Mouse (Mus musculus) thymus, postnatal 10 days (tissue): Measurements from ENCODE around the gene Srpx2.

Experiments
- DNase-seq, 2 experiments: peaks; one replicate each; pipeline ENCODE4 v3.0.0; 2021; ENCODE audit warnings: low spot score in 2 of 2

The Srpx2 gene

DNA sequence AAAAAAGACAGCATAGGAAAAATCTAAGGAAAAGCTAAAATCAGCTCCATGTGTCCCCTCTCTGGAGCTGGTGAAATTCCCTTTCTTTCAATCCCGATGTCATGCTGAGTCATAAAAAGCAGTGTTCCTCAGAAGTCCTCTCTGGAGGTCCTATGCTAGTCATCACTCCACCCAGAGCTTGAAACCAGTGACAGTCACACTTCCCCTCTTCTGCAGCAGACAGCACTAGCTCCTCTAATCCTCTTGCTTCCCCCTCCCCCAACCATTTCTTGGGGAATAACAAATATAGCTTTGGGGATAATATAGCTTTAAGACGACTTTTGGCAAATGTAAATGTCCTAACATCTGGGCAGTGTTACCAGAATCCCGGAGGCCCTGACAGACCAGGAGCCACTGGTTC lies at the start of gene Srpx2:
Gene Srpx2 (plus strand): TSS at position 166 of the 400 bp plus-strand sequence.
- no peak for DNase-seq

DNA sequence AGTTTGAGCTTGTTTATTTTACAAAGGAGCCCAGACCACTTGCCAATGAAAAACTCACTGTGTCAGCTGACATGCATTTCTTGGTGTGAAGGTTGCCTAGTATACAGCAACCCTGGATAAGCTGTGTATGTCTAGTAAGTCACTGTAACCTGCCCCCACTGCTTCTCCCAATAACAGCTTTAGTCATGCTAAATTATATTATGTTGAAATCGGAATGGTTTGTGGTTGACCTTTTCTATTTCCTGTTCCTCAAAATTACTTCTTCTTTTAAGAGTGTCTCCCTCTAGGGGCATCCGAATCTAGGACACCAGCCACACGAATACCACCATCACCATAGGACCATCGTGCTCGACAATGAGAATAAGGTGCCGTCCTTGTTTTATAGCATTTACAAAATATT lies 38.5 kb upstream of the Srpx2 start:
- no peak for DNase-seq

DNA sequence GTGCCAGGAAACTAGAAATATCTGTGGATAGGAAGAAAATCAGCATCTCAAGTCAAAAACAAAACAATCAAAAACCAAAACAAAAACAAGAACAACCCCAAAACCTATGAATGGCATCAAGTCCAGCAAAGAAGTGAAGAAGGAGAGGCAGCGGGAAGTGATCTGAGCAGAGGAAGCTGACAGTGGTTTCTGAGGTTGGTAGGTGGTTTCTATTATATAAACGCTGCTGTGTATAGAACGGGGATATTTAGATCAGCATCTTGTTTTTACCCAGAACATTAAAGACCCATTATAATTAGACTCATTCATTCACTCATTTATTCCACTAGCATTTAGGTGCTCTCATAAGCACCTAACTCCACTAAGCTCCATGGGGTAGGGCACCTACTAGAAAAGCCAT lies 20.9 kb upstream of the Srpx2 start:
- DNase-seq, result no peak

DNA sequence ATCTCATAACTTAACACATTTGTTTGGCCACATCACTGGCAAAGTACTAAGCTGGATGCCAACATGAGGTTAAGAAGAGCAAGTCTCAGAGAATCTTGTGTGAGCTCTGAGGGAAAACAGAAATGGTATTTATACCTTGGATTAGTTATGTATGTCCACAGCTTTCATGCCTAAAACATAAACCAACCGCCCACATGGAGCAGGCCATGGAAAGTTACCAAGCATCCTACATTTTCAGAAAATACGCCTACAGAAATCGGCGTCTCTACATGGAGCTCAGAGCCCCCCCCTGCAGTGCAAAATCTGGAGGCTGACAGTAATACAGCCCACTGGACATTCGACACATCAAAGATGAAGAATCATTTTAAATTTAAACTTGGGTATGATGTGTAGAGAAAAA lies 20.1 kb upstream of the Srpx2 start:
- DNase-seq, result no peak

DNA sequence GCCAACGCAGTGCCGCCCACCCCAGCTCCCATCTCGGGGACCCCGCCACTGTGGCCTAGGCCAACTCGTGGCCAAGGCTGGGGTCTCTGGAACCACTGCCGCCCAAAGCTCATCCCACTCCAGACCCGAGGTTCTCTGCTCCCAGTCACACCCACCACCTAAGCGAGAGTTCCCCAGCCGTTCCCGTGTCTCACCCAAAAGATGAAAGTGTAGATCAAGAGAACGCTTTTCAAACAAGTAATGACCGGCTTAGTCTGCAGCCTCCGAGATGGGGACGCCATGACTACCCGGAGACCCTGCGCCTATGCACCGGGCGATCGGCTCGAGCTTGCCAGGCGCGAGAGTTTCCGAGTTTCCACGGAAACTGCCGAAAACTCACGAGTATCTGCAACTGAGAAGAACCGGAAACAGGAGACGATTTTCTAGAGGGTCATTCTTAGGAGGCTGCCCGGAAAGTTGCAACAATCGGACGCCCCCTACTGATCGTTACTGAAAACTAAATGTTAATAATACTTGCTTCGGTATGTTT lies 10.1 kb upstream of the Srpx2 start, which contains the start of gene Tspan6:
Gene Tspan6 (minus strand): TSS at position 416 of the 529 bp plus-strand sequence.
- peak; percentile 68 to 81 for DNase-seq

DNA sequence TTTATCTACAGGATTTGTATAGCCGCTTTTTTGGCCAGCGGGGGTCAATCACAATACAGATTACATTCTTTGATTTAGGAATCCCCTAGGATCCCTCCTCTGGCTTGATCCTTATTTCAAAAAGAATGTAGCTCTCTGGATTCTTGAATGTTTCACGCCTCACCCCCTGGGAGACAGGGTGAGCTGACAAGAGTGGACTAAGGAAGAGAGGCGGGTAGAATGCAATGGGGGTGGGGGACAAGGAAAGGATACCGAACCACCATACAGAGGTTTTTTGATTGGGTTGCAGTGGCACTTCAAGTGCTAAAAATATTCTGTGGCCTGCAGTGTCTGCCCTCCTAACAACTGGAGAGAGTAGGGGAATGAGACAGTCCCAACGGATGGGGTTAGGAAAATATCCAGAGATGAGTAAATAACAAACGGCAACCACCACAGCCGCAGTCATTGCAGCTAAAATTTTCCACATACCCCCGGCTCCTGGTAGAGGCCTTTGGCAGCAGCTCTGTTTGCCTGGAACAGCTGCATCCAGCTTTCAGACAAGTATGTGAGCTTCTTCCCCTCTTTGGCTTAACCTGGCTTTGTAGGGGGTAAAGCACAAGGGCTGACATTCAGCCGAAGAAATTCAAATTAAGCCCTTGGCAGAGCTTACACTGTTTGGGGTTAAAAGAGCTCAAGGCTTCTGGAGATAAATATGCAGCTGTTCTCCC lies 3.3 kb downstream of the Srpx2 start:
- no peak for DNase-seq

- DNase-seq, result no peak
Observed at GRCm38 (mm10) chrX:133913006-133913405, 4.8 kb downstream of the Srpx2 start.

- no peak for DNase-seq
Observed at GRCm38 (mm10) chrX:133914219-133914618, 6.0 kb downstream of the Srpx2 start.

GRCm38 (mm10) chrX:133921187-133921586 lies 13.0 kb downstream of the Srpx2 start:
- no peak for DNase-seq

GRCm38 (mm10) chrX:133926760-133927159 lies 18.5 kb downstream of the Srpx2 start:
- no peak for DNase-seq

DNA sequence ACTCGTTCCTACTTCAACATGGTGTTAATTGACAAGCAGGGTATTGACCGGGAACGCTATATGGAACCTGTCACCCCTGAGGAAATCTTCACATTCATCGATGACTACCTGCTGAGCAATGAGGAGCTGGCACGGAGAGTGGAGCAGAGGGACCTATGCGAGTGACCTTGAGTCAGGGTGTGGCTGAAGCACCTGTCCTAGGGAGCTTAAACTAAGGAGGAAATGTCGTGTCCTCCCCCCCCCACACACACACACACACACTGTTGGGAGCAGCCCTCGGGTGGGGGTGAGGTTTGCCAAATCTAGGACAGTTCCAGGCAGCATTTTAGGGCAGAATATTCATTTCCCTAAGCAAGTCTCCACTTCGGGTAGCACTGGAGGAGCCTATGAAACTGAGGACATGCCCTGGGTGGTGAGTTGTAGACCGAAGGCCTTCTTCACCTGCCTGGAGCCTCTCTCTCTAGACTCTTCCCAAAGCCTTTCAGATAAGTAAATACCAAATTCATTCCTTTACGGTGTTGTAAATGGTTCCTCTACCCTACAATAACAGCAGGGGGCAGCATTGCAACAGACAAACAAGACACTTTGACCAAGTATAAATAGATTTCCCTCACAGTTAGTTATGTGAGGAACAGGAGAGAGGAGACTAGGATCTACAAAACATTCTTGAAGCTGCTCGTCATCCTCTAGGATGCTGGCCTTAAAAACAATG lies 23.2 kb downstream of the Srpx2 start:
- peak in 1 of 2 experiments; percentile 39 for DNase-seq

GRCm38 (mm10) chrX:133936605-133937225 lies 28.5 kb downstream of the Srpx2 start:
- DNase-seq, result no peak

DNA sequence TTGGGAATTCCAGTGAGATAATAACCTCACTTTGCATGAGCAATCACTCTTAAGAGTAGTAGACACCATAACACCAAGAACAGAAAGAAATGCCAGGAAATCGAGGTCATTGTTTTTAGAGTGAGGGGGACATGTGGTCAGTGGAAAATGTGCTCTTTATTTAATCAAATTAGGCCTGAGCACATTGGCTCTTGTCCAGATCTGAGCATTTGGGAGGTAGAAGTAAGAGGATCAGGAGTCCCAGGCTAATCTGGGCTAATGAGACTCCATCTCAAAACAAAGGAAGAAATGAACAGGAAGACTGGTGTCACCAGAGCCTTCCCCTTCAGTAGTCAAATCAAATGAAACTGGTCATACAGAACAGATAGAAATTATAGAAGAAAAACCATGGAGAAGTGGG lies 31.3 kb downstream of the Srpx2 start:
- DNase-seq, result no peak

DNA sequence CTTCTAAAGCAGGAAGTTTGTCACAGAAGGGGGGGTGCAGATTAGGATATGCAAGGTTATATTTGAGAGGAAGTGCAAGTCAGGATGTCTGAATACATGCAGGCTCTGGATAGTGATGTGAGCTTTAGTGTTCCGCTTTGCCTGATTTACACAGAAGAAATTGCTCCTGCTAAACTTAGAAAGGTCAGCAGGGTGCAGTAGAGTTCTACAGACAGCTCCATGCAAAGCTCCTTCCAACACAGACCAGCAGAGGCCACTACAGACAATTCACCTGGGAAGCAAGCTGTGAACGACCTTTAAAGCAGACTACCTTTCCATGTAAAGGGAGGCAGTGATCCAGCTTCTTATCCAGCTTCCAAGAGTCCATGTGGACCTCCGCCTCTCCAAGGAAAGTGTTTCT lies 39.2 kb downstream of the Srpx2 start:
- peak; percentile 6 to 36 for DNase-seq

DNA sequence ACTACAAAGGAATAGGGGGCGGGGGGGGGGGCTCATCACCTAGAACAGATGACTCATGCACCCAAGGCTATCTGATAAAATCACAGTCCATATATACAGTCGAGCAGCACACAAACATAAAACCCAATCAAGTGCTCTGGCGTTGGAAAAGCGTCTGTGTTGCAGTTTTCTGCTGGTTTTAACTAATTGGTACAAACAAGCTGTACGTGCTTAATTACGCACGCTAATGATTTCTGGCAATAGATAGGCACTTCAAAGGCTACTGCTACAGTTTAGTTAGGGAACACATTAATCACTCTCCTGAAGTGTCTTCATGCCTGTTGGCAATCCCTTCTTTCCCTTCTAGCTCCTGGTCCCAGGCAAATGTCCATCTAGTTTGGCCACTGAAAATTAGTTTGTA lies 46.4 kb downstream of the Srpx2 start:
- DNase-seq, result no peak

- DNase-seq, result no peak
Observed at GRCm38 (mm10) chrX:133960617-133961016, 52.4 kb downstream of the Srpx2 start.

GRCm38 (mm10) chrX:133964615-133965014 lies 56.4 kb downstream of the Srpx2 start:
- DNase-seq, result no peak

DNA sequence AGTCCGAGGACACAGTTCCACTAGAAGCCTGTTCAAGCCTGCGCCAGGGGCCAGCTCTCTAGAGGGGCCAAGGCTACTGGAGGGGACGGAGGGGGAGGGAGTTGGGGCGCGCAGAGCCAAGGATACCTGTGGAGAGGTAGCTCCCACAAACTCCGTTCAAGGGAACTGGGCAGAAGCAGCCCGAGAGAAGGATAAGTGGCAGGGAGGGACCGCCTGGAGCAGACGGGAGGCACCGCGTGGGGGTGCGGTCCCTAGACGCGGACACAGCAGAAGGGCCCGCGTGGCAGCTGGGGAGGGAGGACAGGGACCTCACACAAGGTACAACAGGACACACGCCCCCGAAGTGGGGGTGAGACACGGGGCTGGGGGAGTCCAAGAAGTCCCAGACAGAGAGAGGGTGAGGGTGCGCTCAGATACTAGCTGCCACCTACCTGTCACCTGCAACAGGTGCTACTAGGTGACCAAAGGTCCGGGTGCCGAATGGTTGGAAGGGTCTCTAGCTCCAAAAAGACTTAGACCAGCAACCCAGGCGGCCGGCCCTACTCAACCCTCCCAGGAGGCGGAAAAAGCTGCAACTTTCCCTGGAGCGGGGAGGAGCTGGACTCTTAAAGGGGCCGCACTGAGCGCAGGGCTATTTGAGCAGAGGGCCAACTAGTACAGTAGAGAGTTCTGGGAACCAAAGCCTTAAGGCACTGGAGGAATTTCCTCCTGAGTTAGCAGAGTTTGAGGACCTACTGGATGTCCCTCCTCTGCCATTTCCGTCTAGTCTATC lies 73.2 kb downstream of the Srpx2 start, which contains the start of gene Sytl4:
Gene Sytl4 (minus strand): TSS at position 582 of the 772 bp plus-strand sequence.
- no peak for DNase-seq
